Mouse (Mus musculus) CH12.LX (cell line): ENCODE results near the gene Sort1.

Experiments
- CTCF ChIP-seq, 2 experiments: IDR thresholded peaks in 1 of 2; conservative IDR thresholded peaks in 1 of 2; 2 replicates each; pipeline ENCODE4 v1.5.1; 2011 to 2012; ENCODE audit warnings: low read depth in 2 of 2, low read length in 2 of 2, improper control_type of control experiment in 1 of 2, inconsistent platforms in 1 of 2, mild to moderate bottlenecking in 1 of 2, moderate library complexity in 1 of 2
- EP300 ChIP-seq: IDR thresholded peaks from 2 replicates; pipeline ENCODE4 v1.6.1; 2011; ENCODE audit warnings: low read length, improper control_type of control experiment
- MAFK ChIP-seq: IDR thresholded peaks from 2 replicates; pipeline ENCODE4 v1.6.1; 2011; ENCODE audit warnings: low read length, improper control_type of control experiment; ENCODE audit not compliant: insufficient replicate concordance
- POLR2A ChIP-seq: IDR thresholded peaks from 2 replicates; pipeline ENCODE4 v1.6.1; 2011; ENCODE audit warnings: low read depth, mild to moderate bottlenecking, improper control_type of control experiment, low read length
- USF2 ChIP-seq: conservative IDR thresholded peaks from 2 replicates; pipeline ENCODE4 v1.6.1; 2011; ENCODE audit warnings: low read depth, low read length, improper control_type of control experiment
- ZKSCAN1 ChIP-seq: IDR thresholded peaks from 2 replicates; pipeline ENCODE4 v1.6.1; 2012; ENCODE audit warnings: low read depth, inconsistent platforms, low read length, improper control_type of control experiment, borderline replicate concordance

- TF ChIP-seq POLR2A = no peak
- TF ChIP-seq ZKSCAN1 = no peak
- TF ChIP-seq USF2 = no peak
- TF ChIP-seq MAFK = peak; percentile 80
- TF ChIP-seq CTCF (conservative IDR thresholded peaks at IDR 0.05 in 1 of 2, IDR thresholded peaks at IDR 0.05 in 1 of 2; ENCODE audit: low read depth in 2 of 2, low read length in 2 of 2) = no peak
- no peak for TF ChIP-seq EP300
Measured at GRCm38 (mm10) chr3:108257831-108258500, 25.9 kb upstream of the Sort1 start.
